Mouse (Mus musculus): Measurements from ENCODE around the gene Mfsd2a. TPM values are rescaled to one million over a fixed set of nuclear protein-coding genes. Genes with fewer than 3 reads are reported as not detected.
A peak's percentile ranks its signal among the peaks of the same experiment; 100 is the strongest.

Gene Mfsd2a
- polyA plus RNA-seq, 1 experiment from 2014 or later, result 25.2 TPM

DNA sequence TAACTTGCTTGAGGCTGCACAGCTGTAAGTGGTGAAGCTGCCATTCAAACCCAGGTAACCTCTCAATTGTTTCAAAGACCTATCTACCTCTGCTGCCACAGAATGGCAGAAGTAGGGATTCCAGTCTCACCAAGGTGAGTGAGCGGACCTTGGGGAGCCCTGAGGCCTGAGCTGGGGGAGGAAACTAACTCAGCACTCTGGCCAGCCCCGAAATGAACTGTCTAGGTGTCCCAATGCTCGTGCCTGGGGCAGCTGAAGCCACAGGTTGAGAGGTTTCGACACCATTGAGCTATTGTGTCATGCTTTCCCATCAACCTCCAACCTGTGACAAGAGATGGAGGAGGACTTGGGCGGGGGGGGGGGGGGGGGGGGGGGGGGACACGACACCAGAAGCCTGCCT, 4.7 kb downstream of the Mfsd2a start:
- 82% methylated on average over 4 of the region's 6 CpGs for WGBS
- ATAC-seq (ENCODE audit: low FRiP score), result no peak
- Histone ChIP-seq H3K9ac (ENCODE audit: low read depth, low read length) (no peak overlapping the region), H3K4me3 (ENCODE audit: low read depth, low read length) (no peak overlapping the region), H3K4me1 (replicated peaks; ENCODE audit: control insufficient read depth, insufficient read depth, low read length) (peaks cover 10% of the 10 kb centered on the region), H3K36me3 (ENCODE audit: control insufficient read depth, insufficient read depth, low read length) (peaks cover 3% of the 10 kb centered on the region; the same call in 1 of the 2 replicates), H3K27ac (ENCODE audit: low read depth, low read length) (no peak overlapping the region), H3K9me3 (ENCODE audit: control insufficient read depth, low read length) (no peaks in the 10 kb centered on the region), H3K4me2 (replicated peaks; ENCODE audit: low read depth, low read length) (no peak overlapping the region), H3K27me3 (ENCODE audit: control insufficient read depth, insufficient read depth, low read length) (no peaks in the 10 kb centered on the region)
- DNase-seq (ENCODE audit: low spot score), result no peak

- WGBS, result 13% methylated on average over 17 of the region's 17 CpGs
- peaks cover 10% of the 10 kb centered on the region for H3K4me1 ChIP-seq (replicated peaks; ENCODE audit: control insufficient read depth, insufficient read depth, low read length)
- H3K9ac ChIP-seq (ENCODE audit: low read depth, low read length), result peak overlapping the region; percentile 57
- H3K9me3 ChIP-seq (ENCODE audit: control insufficient read depth, low read length), result no peaks in the 10 kb centered on the region
- H3K4me3 ChIP-seq (ENCODE audit: low read depth, low read length), result peak overlapping the region; percentile 13
- peak; percentile 94 for ATAC-seq (ENCODE audit: low FRiP score)
- no peaks in the 10 kb centered on the region for H3K27me3 ChIP-seq (ENCODE audit: control insufficient read depth, insufficient read depth, low read length)
- H3K36me3 ChIP-seq (ENCODE audit: control insufficient read depth, insufficient read depth, low read length), result peaks cover 3% of the 10 kb centered on the region; the same call in 1 of the 2 replicates
- peak overlapping the region; percentile 43 for H3K4me2 ChIP-seq (replicated peaks; ENCODE audit: low read depth, low read length)
- peak overlapping the region; percentile 77 for H3K27ac ChIP-seq (ENCODE audit: low read depth, low read length)
- peak; percentile 88 for DNase-seq (ENCODE audit: low spot score)
These were observed 5.4 kb downstream of the Mfsd2a start for GRCm38 (mm10) chr4:122955412-122956136.

DNA sequence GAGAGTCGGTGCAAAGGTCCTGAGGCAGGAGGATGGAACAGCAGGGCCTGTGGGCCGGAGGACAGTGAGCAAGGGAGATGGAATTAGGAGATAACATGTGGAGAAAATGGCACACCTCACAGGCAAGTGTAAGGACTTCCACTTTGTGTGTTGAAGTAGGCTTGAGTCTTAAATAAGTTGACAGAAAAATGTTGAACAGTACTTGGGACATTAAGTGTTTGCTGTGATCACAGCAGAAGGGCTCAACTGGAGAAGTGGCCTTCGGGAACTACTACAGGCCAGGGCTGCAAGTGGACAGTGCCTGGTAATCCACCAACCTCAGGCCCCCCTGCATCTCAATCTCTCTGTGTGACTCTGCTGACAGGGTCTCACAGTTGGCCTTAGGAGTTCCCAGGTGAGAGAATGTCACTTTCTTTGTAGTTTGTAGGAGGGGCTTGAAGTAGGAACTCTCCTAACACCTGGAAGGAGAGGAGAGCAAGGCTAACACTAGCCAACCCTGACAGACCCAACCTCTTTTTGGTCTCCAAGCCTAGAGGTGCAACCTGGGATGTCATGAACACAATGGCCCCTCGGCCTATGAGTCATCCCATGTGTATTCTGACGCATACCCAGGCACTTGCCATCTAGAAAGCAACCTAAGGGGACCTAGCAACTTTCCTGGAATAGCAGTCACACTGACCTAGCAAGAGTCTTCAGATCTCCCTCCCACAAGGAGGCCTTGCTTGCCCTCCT, 6.1 kb downstream of the Mfsd2a start:
- H3K27ac ChIP-seq (ENCODE audit: low read depth, low read length), result peak overlapping the region; percentile 77
- peak; percentile 55 for ATAC-seq (ENCODE audit: low FRiP score)
- H3K9ac ChIP-seq (ENCODE audit: low read depth, low read length), result peak overlapping the region; percentile 57
- 65% methylated on average over 5 of the region's 5 CpGs for WGBS
- H3K4me3 ChIP-seq (ENCODE audit: low read depth, low read length), result peak overlapping the region; percentile 13
- peaks cover 10% of the 10 kb centered on the region for H3K4me1 ChIP-seq (replicated peaks; ENCODE audit: control insufficient read depth, insufficient read depth, low read length)
- H3K27me3 ChIP-seq (ENCODE audit: control insufficient read depth, insufficient read depth, low read length), result no peaks in the 10 kb centered on the region
- DNase-seq (ENCODE audit: low spot score), result peak; percentile 7
- peaks cover 3% of the 10 kb centered on the region; the same call in 1 of the 2 replicates for H3K36me3 ChIP-seq (ENCODE audit: control insufficient read depth, insufficient read depth, low read length)
- H3K4me2 ChIP-seq (replicated peaks; ENCODE audit: low read depth, low read length), result peak overlapping the region; percentile 43
- H3K9me3 ChIP-seq (ENCODE audit: control insufficient read depth, low read length), result no peaks in the 10 kb centered on the region

GRCm38 (mm10) chr4:122949096-122949495, 11.9 kb downstream of the Mfsd2a start:
- DNase-seq (ENCODE audit: low spot score), result no peak
- no peak overlapping the region for H3K27ac ChIP-seq (ENCODE audit: low read depth, low read length)
- H3K9me3 ChIP-seq (ENCODE audit: control insufficient read depth, low read length), result no peaks in the 10 kb centered on the region
- H3K4me3 ChIP-seq (ENCODE audit: low read depth, low read length), result no peak overlapping the region
- no peak overlapping the region for H3K9ac ChIP-seq (ENCODE audit: low read depth, low read length)
- H3K4me2 ChIP-seq (replicated peaks; ENCODE audit: low read depth, low read length), result no peak overlapping the region
- WGBS, result 89% methylated on average over 8 of the region's 8 CpGs
- H3K27me3 ChIP-seq (ENCODE audit: control insufficient read depth, insufficient read depth, low read length), result no peaks in the 10 kb centered on the region
- no peaks in the 10 kb centered on the region for H3K4me1 ChIP-seq (replicated peaks; ENCODE audit: control insufficient read depth, insufficient read depth, low read length)
- no peak for ATAC-seq (ENCODE audit: low FRiP score)
- peaks cover 10% of the 10 kb centered on the region for H3K36me3 ChIP-seq (ENCODE audit: control insufficient read depth, insufficient read depth, low read length)

DNA sequence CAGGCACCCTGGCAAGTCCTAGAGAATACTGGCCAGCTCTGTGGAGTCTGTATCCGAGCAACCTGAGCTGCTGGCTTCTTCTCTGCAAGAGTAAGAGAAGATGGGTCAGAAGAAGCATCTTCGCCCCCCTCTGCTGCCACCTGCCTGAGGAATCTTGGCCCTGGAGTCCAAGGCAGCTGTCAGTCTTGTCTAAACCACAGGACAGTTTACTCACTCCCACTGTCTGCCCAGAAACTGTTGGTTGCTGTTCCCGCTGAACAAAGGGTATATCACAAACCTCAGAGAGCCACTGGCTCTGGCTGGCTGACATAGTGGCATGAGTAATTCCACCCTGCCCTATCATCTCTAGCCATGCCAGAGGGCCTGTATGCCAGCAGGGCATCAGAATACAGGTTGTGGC, 13.8 kb downstream of the Mfsd2a start:
- Histone ChIP-seq H3K27ac (ENCODE audit: low read depth, low read length) (no peak overlapping the region), H3K4me1 (replicated peaks; ENCODE audit: control insufficient read depth, insufficient read depth, low read length) (no peaks in the 10 kb centered on the region), H3K9ac (ENCODE audit: low read depth, low read length) (no peak overlapping the region), H3K36me3 (ENCODE audit: control insufficient read depth, insufficient read depth, low read length) (peaks cover 10% of the 10 kb centered on the region), H3K9me3 (ENCODE audit: control insufficient read depth, low read length) (no peaks in the 10 kb centered on the region), H3K27me3 (ENCODE audit: control insufficient read depth, insufficient read depth, low read length) (no peaks in the 10 kb centered on the region), H3K4me2 (replicated peaks; ENCODE audit: low read depth, low read length) (no peak overlapping the region), H3K4me3 (ENCODE audit: low read depth, low read length) (no peak overlapping the region)
- 86% methylated on average over 3 of the region's 3 CpGs for WGBS
- ATAC-seq (ENCODE audit: low FRiP score) (no peak), DNase-seq (ENCODE audit: low spot score) (no peak)

DNA sequence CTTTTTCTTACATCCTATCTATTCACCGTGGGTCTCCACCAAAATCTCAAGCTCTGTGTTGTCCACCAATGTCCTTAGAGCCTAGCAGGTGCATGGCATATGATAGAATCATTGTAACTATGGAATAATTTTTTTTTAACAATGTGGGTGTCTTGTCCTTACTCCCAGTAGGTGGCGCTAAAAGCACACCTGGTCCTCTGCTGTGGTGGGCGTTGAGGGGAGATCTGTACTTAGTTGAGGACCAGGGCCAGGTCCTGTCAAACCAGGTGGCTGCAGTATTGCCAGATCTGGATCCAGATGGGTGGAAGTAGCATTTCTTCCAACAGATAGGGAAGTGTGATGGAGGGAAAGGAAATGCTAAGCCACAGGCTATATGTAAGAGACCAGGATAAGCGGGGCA, 16.6 kb downstream of the Mfsd2a start:
- H3K27me3 ChIP-seq (ENCODE audit: control insufficient read depth, insufficient read depth, low read length), result no peaks in the 10 kb centered on the region
- no peak overlapping the region for H3K9ac ChIP-seq (ENCODE audit: low read depth, low read length)
- no peak overlapping the region for H3K27ac ChIP-seq (ENCODE audit: low read depth, low read length)
- no peaks in the 10 kb centered on the region for H3K9me3 ChIP-seq (ENCODE audit: control insufficient read depth, low read length)
- no peak overlapping the region for H3K4me2 ChIP-seq (replicated peaks; ENCODE audit: low read depth, low read length)
- peak; percentile 71 for DNase-seq (ENCODE audit: low spot score)
- ATAC-seq (ENCODE audit: low FRiP score), result peak; percentile 35; the same call in 1 of the 2 replicates
- no peak overlapping the region for H3K4me3 ChIP-seq (ENCODE audit: low read depth, low read length)
- WGBS, result 26% methylated on average over 4 of the region's 4 CpGs
- peaks cover 7% of the 10 kb centered on the region; the same call in 1 of the 2 replicates for H3K36me3 ChIP-seq (ENCODE audit: control insufficient read depth, insufficient read depth, low read length)
- H3K4me1 ChIP-seq (replicated peaks; ENCODE audit: control insufficient read depth, insufficient read depth, low read length), result no peaks in the 10 kb centered on the region

DNA sequence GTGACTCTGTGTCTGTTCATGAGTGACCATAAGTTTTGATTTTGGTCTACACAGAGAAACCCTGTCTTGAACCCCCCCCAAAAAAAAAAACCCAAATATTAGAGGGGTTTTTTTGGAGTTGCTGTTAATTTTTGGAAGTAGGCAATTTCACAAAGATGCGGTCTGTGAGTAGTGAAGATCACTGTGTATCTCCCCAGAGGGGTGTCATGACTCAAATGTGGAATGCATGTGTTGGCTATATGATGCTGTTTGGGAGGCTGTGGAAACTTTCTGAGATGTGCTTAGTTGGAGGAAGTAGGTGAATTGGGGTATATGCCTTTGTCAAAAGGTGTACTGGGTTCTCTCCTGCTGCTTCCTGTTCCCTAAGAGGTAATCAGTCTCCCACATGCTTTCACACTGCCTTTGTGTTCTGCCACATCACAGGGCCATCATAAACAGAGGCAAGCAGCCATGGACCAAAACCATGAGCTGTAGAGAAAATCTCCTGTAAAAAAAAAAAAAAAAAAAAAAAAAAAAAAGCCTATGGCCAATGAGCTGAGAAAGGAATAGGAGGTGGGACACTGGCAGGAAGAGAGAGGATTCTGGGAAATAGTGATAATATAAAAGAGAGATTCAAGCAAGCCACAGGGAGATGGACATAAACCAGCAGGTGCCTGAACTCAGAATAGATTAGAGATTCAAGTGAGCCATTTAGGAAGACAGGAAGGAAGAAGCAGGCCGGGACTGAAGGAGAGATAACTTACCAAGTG, 21.8 kb downstream of the Mfsd2a start:
- no peak overlapping the region for H3K4me3 ChIP-seq (ENCODE audit: low read depth, low read length)
- no peak overlapping the region for H3K27ac ChIP-seq (ENCODE audit: low read depth, low read length)
- H3K9ac ChIP-seq (ENCODE audit: low read depth, low read length), result no peak overlapping the region
- WGBS, result 85% methylated on average over 2 of the region's 2 CpGs
- no peaks in the 10 kb centered on the region for H3K4me1 ChIP-seq (replicated peaks; ENCODE audit: control insufficient read depth, insufficient read depth, low read length)
- H3K36me3 ChIP-seq (ENCODE audit: control insufficient read depth, insufficient read depth, low read length), result no peaks in the 10 kb centered on the region
- H3K4me2 ChIP-seq (replicated peaks; ENCODE audit: low read depth, low read length), result no peak overlapping the region
- no peak for ATAC-seq (ENCODE audit: low FRiP score)
- DNase-seq (ENCODE audit: low spot score), result no peak
- H3K27me3 ChIP-seq (ENCODE audit: control insufficient read depth, insufficient read depth, low read length), result no peaks in the 10 kb centered on the region
- H3K9me3 ChIP-seq (ENCODE audit: control insufficient read depth, low read length), result no peaks in the 10 kb centered on the region

GRCm38 (mm10) chr4:122937489-122937888, 23.5 kb downstream of the Mfsd2a start:
- Histone ChIP-seq H3K36me3 (ENCODE audit: control insufficient read depth, insufficient read depth, low read length) (no peaks in the 10 kb centered on the region), H3K4me2 (replicated peaks; ENCODE audit: low read depth, low read length) (no peak overlapping the region), H3K4me3 (ENCODE audit: low read depth, low read length) (no peak overlapping the region), H3K9ac (ENCODE audit: low read depth, low read length) (no peak overlapping the region), H3K9me3 (ENCODE audit: control insufficient read depth, low read length) (no peaks in the 10 kb centered on the region), H3K27ac (ENCODE audit: low read depth, low read length) (no peak overlapping the region), H3K4me1 (replicated peaks; ENCODE audit: control insufficient read depth, insufficient read depth, low read length) (no peaks in the 10 kb centered on the region), H3K27me3 (ENCODE audit: control insufficient read depth, insufficient read depth, low read length) (no peaks in the 10 kb centered on the region)
- DNase-seq (ENCODE audit: low spot score) (no peak), ATAC-seq (ENCODE audit: low FRiP score) (no peak)
- WGBS, result 85% methylated on average over 3 of the region's 3 CpGs
